Mouse (Mus musculus) ES-Bruce4 (cell line): ENCODE measurements around the gene Gkap1.

Experiments used
- CTCF ChIP-seq: IDR thresholded peaks from one replicate; pipeline ENCODE4 v1.8.1; 2011; ENCODE audit warnings: low read depth, low read length
- EP300 ChIP-seq: IDR thresholded peaks from 2 replicates; pipeline ENCODE4 v1.6.1; 2011; ENCODE audit warnings: low read depth, low read length; ENCODE audit not compliant: insufficient read depth
- POLR2A ChIP-seq: IDR thresholded peaks from one replicate; pipeline ENCODE4 v1.8.1; 2011; ENCODE audit warnings: low read length; ENCODE audit not compliant: insufficient read depth

DNA sequence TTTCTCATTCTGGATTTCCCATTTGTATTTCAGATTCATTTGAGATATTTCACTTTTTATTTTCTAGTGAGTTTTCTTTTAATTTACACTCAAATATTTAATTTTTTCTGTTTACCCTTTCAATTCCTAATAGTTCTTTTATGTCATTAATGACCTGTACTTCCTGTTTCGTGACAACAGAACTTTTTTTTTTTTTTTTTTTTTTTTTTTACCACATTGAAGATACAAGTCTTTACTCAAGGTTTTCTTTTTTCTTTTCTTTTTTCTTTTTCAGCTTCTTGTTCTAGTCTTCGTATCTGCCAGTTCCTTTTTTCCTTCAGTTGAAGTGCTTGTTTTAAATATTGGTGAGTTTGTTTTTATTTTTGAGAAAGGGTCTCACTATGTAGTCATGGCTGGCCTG is 29.7 kb upstream of the Gkap1 start:
- no peak for TF ChIP-seq CTCF
- TF ChIP-seq POLR2A: no peak
- no peak for TF ChIP-seq EP300
